Mouse (Mus musculus): ENCODE measurements around the gene Bag6.

The Bag6 gene

DNA sequence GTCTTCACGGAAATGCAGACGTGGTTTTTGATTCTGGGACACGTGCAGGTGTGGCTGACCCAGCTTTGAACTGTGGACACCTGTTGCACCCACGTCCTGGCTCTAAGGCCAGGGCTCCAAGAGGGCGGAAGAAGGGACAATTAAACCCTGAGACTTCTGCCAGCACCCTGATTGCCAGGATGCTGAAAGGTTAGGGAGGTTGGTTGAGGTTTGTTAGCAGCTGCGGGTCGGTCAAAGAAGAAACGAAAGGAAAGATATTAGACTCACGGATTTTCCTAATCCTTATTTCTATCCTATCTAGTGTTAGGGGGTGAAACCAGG is 61.3 kb downstream of the Bag6 start:
- DNase-seq, result no peak

All from cerebellum, adult 11-12 months (tissue).